In the genomic region with DNA sequence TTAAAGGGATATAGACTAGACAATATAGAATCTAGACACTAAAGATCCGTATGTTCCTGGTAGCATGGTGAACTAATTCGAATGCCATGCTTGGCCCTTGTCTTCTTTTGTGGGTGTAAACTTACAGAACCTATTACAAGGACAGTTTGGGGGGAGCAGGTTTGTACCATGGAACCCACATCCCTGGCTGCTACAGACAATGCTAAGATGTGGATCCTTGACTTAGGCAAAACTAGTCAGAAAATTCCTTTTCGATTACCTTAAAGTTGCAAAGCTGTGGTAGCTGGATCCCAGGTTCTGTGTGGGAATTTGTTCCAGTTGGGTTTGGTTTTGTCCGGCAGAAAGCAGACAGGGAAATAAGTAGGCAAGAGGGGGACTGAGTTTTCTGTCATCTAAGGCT, we compare ENCODE assay signal across 27 mouse cellular contexts.
"Had no signal": no experiment of that assay in that cellular context is flagged by ENCODE, and none has a peak within 500 bp of the region (broad histone marks: within the 10 kb centered on the region; RNA-seq: fewer than 3 reads in every experiment).

No protein-coding gene starts in this region.

- H3K9me3 ChIP-seq: embryonic facial prominence, embryonic 10.5 days; embryonic facial prominence, embryonic 12.5 days; embryonic facial prominence, embryonic 13.5 days; embryonic facial prominence, embryonic 15.5 days; forebrain, embryonic 10.5 days; forebrain, embryonic 12.5 days; forebrain, embryonic 13.5 days; forebrain, embryonic 15.5 days had no signal

- H3K36me3 ChIP-seq: embryonic facial prominence, embryonic 10.5 days; embryonic facial prominence, embryonic 12.5 days; embryonic facial prominence, embryonic 13.5 days; embryonic facial prominence, embryonic 15.5 days; forebrain, embryonic 10.5 days; forebrain, embryonic 12.5 days; forebrain, embryonic 15.5 days had no signal

- H3K4me2 ChIP-seq: embryonic facial prominence, embryonic 12.5 days; embryonic facial prominence, embryonic 13.5 days; embryonic facial prominence, embryonic 15.5 days; forebrain, embryonic 12.5 days; forebrain, embryonic 13.5 days; forebrain, embryonic 15.5 days had no signal

- DNase-seq: cerebellum, adult 2 months; cerebellum, adult 8-10 months; cerebellum, adult 9-10 months; cerebellum, adult 9-11 months; cerebellum, postnatal 10 days; cerebellum, postnatal 14 days; cerebellum, postnatal 25 days; cerebellum, postnatal 36 days; embryo, embryonic 11 days; forebrain, postnatal 0 days; gastrocnemius, adult 2 months; gastrocnemius, postnatal 10 days; gastrocnemius, postnatal 14 days; gastrocnemius, postnatal 25 days; gastrocnemius, postnatal 36 days; heart, adult 18-20 months had no signal

- H3K27me3 ChIP-seq: embryonic facial prominence, embryonic 13.5 days; embryonic facial prominence, embryonic 15.5 days; forebrain, embryonic 13.5 days; forebrain, embryonic 15.5 days had no signal

- ATAC-seq: forebrain, embryonic 13.5 days; forebrain, embryonic 14.5 days; forebrain, embryonic 15.5 days; forebrain, embryonic 16.5 days; forebrain, postnatal 0 days had no signal

- H3K4me3 ChIP-seq: embryonic facial prominence, embryonic 10.5 days; embryonic facial prominence, embryonic 12.5 days; embryonic facial prominence, embryonic 13.5 days; embryonic facial prominence, embryonic 15.5 days; erythroblast, embryonic 14.5 days; forebrain, embryonic 10.5 days; forebrain, embryonic 12.5 days; forebrain, embryonic 13.5 days; forebrain, embryonic 15.5 days; gastrocnemius, adult 2 months had no signal

- H3K9ac ChIP-seq: embryonic facial prominence, embryonic 12.5 days; embryonic facial prominence, embryonic 13.5 days; embryonic facial prominence, embryonic 15.5 days; forebrain, embryonic 12.5 days; forebrain, embryonic 13.5 days; forebrain, embryonic 15.5 days; forebrain, postnatal 0 days had no signal

- H3K27ac ChIP-seq: embryonic facial prominence, embryonic 10.5 days; embryonic facial prominence, embryonic 12.5 days; embryonic facial prominence, embryonic 13.5 days; embryonic facial prominence, embryonic 15.5 days; forebrain, embryonic 10.5 days; forebrain, embryonic 12.5 days; forebrain, embryonic 13.5 days; forebrain, embryonic 15.5 days; gastrocnemius, adult 2 months had no signal
